Mouse (Mus musculus): ENCODE results near the gene Hist1h3i.

The Hist1h3i gene

GRCm38 (mm10) chr13:21734010-21734905 lies 48.9 kb downstream of the Hist1h3i start:
- peak; percentile 91 to 96 for DNase-seq

- DNase-seq: peak; percentile 28 to 31
Observed at GRCm38 (mm10) chr13:21733466-21733865, 49.7 kb downstream of the Hist1h3i start.
